Mouse (Mus musculus): Measurements from ENCODE around the gene Tm6sf1. TPM values are rescaled to one million over a fixed set of nuclear protein-coding genes. Genes with fewer than 3 reads are reported as not detected.

Gene Tm6sf1
- polyA plus RNA-seq, 1 experiment, result 11.4 TPM

GRCm38 (mm10) chr7:81872493-81873013, 13.8 kb downstream of the Tm6sf1 start:
- Histone ChIP-seq H3K4me3 (no peak overlapping the region), H3K79me2 (ENCODE audit: control insufficient read depth, insufficient read depth) (no peaks in the 10 kb centered on the region), H3K36me3 (ENCODE audit: control insufficient read depth, insufficient read depth) (no peaks in the 10 kb centered on the region), H3K27me3 (ENCODE audit: control insufficient read depth, insufficient read depth, insufficient read length) (peaks cover 10% of the 10 kb centered on the region), H3ac (ENCODE audit: control insufficient read depth, insufficient read length) (no peak overlapping the region), H3K4me2 (ENCODE audit: low read depth) (no peak overlapping the region)
- TF ChIP-seq POLR2A (IDR thresholded peaks at IDR 0.05; ENCODE audit: insufficient read length, low read depth) (no peak), MYOG (IDR thresholded peaks at IDR 0.05; ENCODE audit: control insufficient read depth in 1 of 3, insufficient read depth in 1 of 3, insufficient read length in 2 of 3, low read depth in 2 of 3) (no peak), TCF3 (IDR thresholded peaks at IDR 0.05; ENCODE audit: insufficient read length, low read depth) (no peak), CEBPB (IDR thresholded peaks at IDR 0.05; ENCODE audit: insufficient read depth, poor library complexity, severe bottlenecking) (no peak), MYOD1 (IDR thresholded peaks at IDR 0.05; ENCODE audit: control insufficient read depth in 1 of 3, insufficient read length in 2 of 3, low read depth in 2 of 3) (no peak), REST (IDR thresholded peaks at IDR 0.05; ENCODE audit: insufficient read depth, insufficient read length) (no peak), SRF (IDR thresholded peaks at IDR 0.05; ENCODE audit: control insufficient read depth, insufficient read length, low read depth) (no peak)

DNA sequence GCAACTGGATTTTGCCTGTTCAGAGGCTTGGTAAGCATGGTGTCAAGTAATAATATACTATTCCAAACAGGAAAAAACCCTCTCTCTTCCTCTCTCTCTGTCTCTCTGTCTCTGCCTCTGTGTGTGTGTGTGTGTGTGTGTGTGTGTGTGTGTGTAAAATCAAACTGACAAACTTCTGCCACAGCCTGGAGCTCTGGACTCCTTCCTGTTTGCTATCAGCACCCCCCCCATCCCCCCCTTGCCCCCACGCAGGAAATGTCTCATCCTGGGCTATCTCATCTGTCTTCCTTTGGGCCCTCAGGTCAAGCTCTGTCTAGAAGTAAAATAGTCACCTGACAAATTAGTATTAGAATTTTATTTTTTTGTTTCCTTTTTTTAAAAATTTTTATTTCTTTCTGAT, 15.0 kb downstream of the Tm6sf1 start:
- H3K79me2 ChIP-seq (ENCODE audit: control insufficient read depth, insufficient read depth), result no peaks in the 10 kb centered on the region
- TF ChIP-seq POLR2A (IDR thresholded peaks at IDR 0.05; ENCODE audit: insufficient read length, low read depth) (no peak), TCF3 (IDR thresholded peaks at IDR 0.05; ENCODE audit: insufficient read length, low read depth) (no peak)
- H3K36me3 ChIP-seq (ENCODE audit: control insufficient read depth, insufficient read depth), result no peaks in the 10 kb centered on the region
- no peak overlapping the region for H3ac ChIP-seq (ENCODE audit: control insufficient read depth, insufficient read length)
- H3K27me3 ChIP-seq (ENCODE audit: control insufficient read depth, insufficient read depth, insufficient read length), result peaks cover 22% of the 10 kb centered on the region
- H3K4me3 ChIP-seq, result no peak overlapping the region
- H3K4me2 ChIP-seq (ENCODE audit: low read depth), result no peak overlapping the region

DNA sequence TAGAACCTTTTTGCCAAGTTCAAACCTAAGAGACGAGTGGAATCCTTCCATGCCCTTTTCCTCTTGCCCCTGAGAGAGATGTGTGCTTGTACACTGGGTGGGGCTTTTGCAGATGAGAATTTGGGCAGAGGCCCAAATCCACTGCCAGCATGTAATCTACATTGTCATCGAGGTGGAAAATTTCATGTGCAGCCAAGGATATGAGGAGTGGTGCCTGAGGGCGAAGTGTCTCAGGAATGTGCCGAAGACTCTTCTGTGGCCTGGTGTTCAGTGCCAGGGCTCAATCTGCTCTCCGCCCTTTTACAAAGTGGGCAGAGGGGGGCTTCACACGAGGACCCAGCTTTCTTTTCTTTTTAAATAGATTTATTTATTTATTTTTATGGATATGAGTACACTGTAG, 15.8 kb downstream of the Tm6sf1 start:
- no peak for TF ChIP-seq POLR2A (IDR thresholded peaks at IDR 0.05; ENCODE audit: insufficient read length, low read depth)
- no peak for TF ChIP-seq REST (IDR thresholded peaks at IDR 0.05; ENCODE audit: insufficient read depth, insufficient read length)
- TF ChIP-seq MYOG (IDR thresholded peaks at IDR 0.05; ENCODE audit: control insufficient read depth in 1 of 3, insufficient read depth in 1 of 3, insufficient read length in 2 of 3, low read depth in 2 of 3), result no peak
- no peak for TF ChIP-seq TCF3 (IDR thresholded peaks at IDR 0.05; ENCODE audit: insufficient read length, low read depth)
- no peak for TF ChIP-seq USF1 (IDR thresholded peaks at IDR 0.05; ENCODE audit: low read depth)
- TF ChIP-seq E2F4 (IDR thresholded peaks at IDR 0.05; ENCODE audit: insufficient read depth), result no peak
- no peak for TF ChIP-seq CEBPB (IDR thresholded peaks at IDR 0.05; ENCODE audit: insufficient read depth, poor library complexity, severe bottlenecking)
- TF ChIP-seq TCF12 (IDR thresholded peaks at IDR 0.05; ENCODE audit: insufficient read depth, poor library complexity, severe bottlenecking), result no peak
- TF ChIP-seq SRF (IDR thresholded peaks at IDR 0.05; ENCODE audit: control insufficient read depth, insufficient read length, low read depth), result no peak
- TF ChIP-seq MYOD1 (IDR thresholded peaks at IDR 0.05; ENCODE audit: control insufficient read depth in 1 of 3, insufficient read length in 2 of 3, low read depth in 2 of 3), result no peak
- no peak for TF ChIP-seq MAX (IDR thresholded peaks at IDR 0.05; ENCODE audit: low read depth)
- TF ChIP-seq POLR2AphosphoS2 (IDR thresholded peaks at IDR 0.05; ENCODE audit: insufficient read length, low read depth), result no peak
- no peaks in the 10 kb centered on the region for H3K36me3 ChIP-seq (ENCODE audit: control insufficient read depth, insufficient read depth)

DNA sequence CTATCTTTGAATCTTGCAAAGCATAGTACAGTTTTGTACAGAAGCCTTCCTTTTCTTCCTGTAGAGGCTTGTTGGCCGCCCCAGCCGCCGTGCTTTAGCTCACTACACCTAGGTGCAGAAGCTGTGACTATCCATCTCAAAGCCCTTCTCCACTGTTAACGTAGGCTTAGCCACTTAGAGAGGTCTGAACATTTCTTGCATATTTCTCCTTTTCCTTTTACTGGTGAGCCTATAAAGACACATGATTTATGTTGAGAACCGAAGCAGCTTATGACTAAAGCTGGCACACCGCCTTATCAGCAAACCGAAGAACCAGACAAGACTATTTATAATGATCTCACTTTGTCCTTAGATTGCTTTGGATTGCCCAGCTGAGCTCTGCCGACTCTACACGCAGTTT, 16.6 kb downstream of the Tm6sf1 start:
- H3ac ChIP-seq (ENCODE audit: control insufficient read depth, insufficient read length), result no peak overlapping the region
- H3K4me2 ChIP-seq (ENCODE audit: low read depth), result no peak overlapping the region
- no peaks in the 10 kb centered on the region for H3K36me3 ChIP-seq (ENCODE audit: control insufficient read depth, insufficient read depth)
- H3K27me3 ChIP-seq (ENCODE audit: control insufficient read depth, insufficient read depth, insufficient read length), result peaks cover 15% of the 10 kb centered on the region
- H3K79me2 ChIP-seq (ENCODE audit: control insufficient read depth, insufficient read depth), result no peaks in the 10 kb centered on the region
- H3K4me3 ChIP-seq, result no peak overlapping the region
- TF ChIP-seq TCF3 (IDR thresholded peaks at IDR 0.05; ENCODE audit: insufficient read length, low read depth) (no peak), USF1 (IDR thresholded peaks at IDR 0.05; ENCODE audit: low read depth) (no peak), CEBPB (IDR thresholded peaks at IDR 0.05; ENCODE audit: insufficient read depth, poor library complexity, severe bottlenecking) (no peak), MYOG (IDR thresholded peaks at IDR 0.05; ENCODE audit: control insufficient read depth in 1 of 3, insufficient read depth in 1 of 3, insufficient read length in 2 of 3, low read depth in 2 of 3) (no peak), E2F4 (IDR thresholded peaks at IDR 0.05; ENCODE audit: insufficient read depth) (no peak), POLR2A (IDR thresholded peaks at IDR 0.05; ENCODE audit: insufficient read length, low read depth) (no peak), SRF (IDR thresholded peaks at IDR 0.05; ENCODE audit: control insufficient read depth, insufficient read length, low read depth) (no peak), MYOD1 (IDR thresholded peaks at IDR 0.05; ENCODE audit: control insufficient read depth in 1 of 3, insufficient read length in 2 of 3, low read depth in 2 of 3) (no peak), POLR2AphosphoS2 (IDR thresholded peaks at IDR 0.05; ENCODE audit: insufficient read length, low read depth) (no peak), MAX (IDR thresholded peaks at IDR 0.05; ENCODE audit: low read depth) (no peak)

More for the DNA sequence above, 15.8 kb downstream of the Tm6sf1 start:
- no peak overlapping the region for H3K4me3 ChIP-seq
- H3K79me2 ChIP-seq (ENCODE audit: control insufficient read depth, insufficient read depth), result no peaks in the 10 kb centered on the region
- H3K4me2 ChIP-seq (ENCODE audit: low read depth), result no peak overlapping the region
- H3ac ChIP-seq (ENCODE audit: control insufficient read depth, insufficient read length), result no peak overlapping the region
- peaks cover 22% of the 10 kb centered on the region for H3K27me3 ChIP-seq (ENCODE audit: control insufficient read depth, insufficient read depth, insufficient read length)

- no peaks in the 10 kb centered on the region for H3K36me3 ChIP-seq (ENCODE audit: control insufficient read depth, insufficient read depth)
- H3K79me2 ChIP-seq (ENCODE audit: control insufficient read depth, insufficient read depth), result no peaks in the 10 kb centered on the region
- no peak overlapping the region for H3K4me3 ChIP-seq
- H3K4me2 ChIP-seq (ENCODE audit: low read depth), result no peak overlapping the region
- peaks cover 15% of the 10 kb centered on the region for H3K27me3 ChIP-seq (ENCODE audit: control insufficient read depth, insufficient read depth, insufficient read length)
- H3ac ChIP-seq (ENCODE audit: control insufficient read depth, insufficient read length), result no peak overlapping the region
- TF ChIP-seq MAX (IDR thresholded peaks at IDR 0.05; ENCODE audit: low read depth), result no peak
- no peak for TF ChIP-seq USF1 (IDR thresholded peaks at IDR 0.05; ENCODE audit: low read depth)
- no peak for TF ChIP-seq REST (IDR thresholded peaks at IDR 0.05; ENCODE audit: insufficient read depth, insufficient read length)
- TF ChIP-seq POLR2A (IDR thresholded peaks at IDR 0.05; ENCODE audit: insufficient read length, low read depth), result no peak
- TF ChIP-seq TCF3 (IDR thresholded peaks at IDR 0.05; ENCODE audit: insufficient read length, low read depth), result no peak
- TF ChIP-seq TCF12 (IDR thresholded peaks at IDR 0.05; ENCODE audit: insufficient read depth, poor library complexity, severe bottlenecking), result no peak
- TF ChIP-seq SRF (IDR thresholded peaks at IDR 0.05; ENCODE audit: control insufficient read depth, insufficient read length, low read depth), result no peak
- TF ChIP-seq CEBPB (IDR thresholded peaks at IDR 0.05; ENCODE audit: insufficient read depth, poor library complexity, severe bottlenecking), result no peak
- TF ChIP-seq POLR2AphosphoS2 (IDR thresholded peaks at IDR 0.05; ENCODE audit: insufficient read length, low read depth), result no peak
- no peak for TF ChIP-seq MYOD1 (IDR thresholded peaks at IDR 0.05; ENCODE audit: control insufficient read depth in 1 of 3, insufficient read length in 2 of 3, low read depth in 2 of 3)
- no peak for TF ChIP-seq E2F4 (IDR thresholded peaks at IDR 0.05; ENCODE audit: insufficient read depth)
- no peak for TF ChIP-seq MYOG (IDR thresholded peaks at IDR 0.05; ENCODE audit: control insufficient read depth in 1 of 3, insufficient read depth in 1 of 3, insufficient read length in 2 of 3, low read depth in 2 of 3)
These were observed 21.5 kb downstream of the Tm6sf1 start for GRCm38 (mm10) chr7:81880286-81880685.
